Comparison of ENCODE assay signal across 17 mouse cellular contexts in genomic region chr5:38634321-38635164, GRCm38 (mm10). TPM values are rescaled to one million over a fixed set of nuclear protein-coding genes. Genes with fewer than 3 reads are reported as not detected.
DNase-seq lines count a peak whose midpoint lies in the region; ATAC-seq and TF ChIP-seq lines count a peak whose summit lies in the region.
"Had no signal": no experiment of that assay in that cellular context is flagged by ENCODE, and none has a peak within 500 bp of the region (broad histone marks: within the 10 kb centered on the region; RNA-seq: fewer than 3 reads in every experiment).

No protein-coding gene starts in this region.

- peak overlapping the region; percentile 39 for H3K27ac ChIP-seq in ES-Bruce4 (ENCODE audit: insufficient read depth, low read length)
- peak overlapping the region; percentile 80 for H3K27ac ChIP-seq in embryonic facial prominence, embryonic 15.5 days (replicated peaks)
- peak overlapping the region; percentile 52 for H3K27ac ChIP-seq in limb, embryonic 13.5 days
- no peak overlapping the region for H3K27ac ChIP-seq in intestine, embryonic 16.5 days (ENCODE audit: low read length)
- H3K27ac ChIP-seq: heart, adult 2 months; hindbrain, postnatal 0 days; limb, embryonic 12.5 days had no signal

- peaks cover 2% of the 10 kb centered on the region for H3K4me1 ChIP-seq in ES-Bruce4 (ENCODE audit: control insufficient read depth, insufficient read depth, low read length)
- peaks cover 26% of the 10 kb centered on the region for H3K4me1 ChIP-seq in embryonic facial prominence, embryonic 15.5 days
- peaks cover 30% of the 10 kb centered on the region for H3K4me1 ChIP-seq in limb, embryonic 13.5 days
- H3K4me1 ChIP-seq in intestine, embryonic 16.5 days (ENCODE audit: control insufficient read depth, insufficient read depth, low read length): no peaks in the 10 kb centered on the region

- no peak for TF ChIP-seq EP300 in ES-Bruce4 (IDR thresholded peaks at IDR 0.05; ENCODE audit: insufficient read depth, low read depth, low read length)

- no peak overlapping the region for H3K4me3 ChIP-seq in ES-Bruce4 (ENCODE audit: low read depth, low read length)
- H3K4me3 ChIP-seq in embryonic facial prominence, embryonic 15.5 days (replicated peaks): no peak overlapping the region
- no peak overlapping the region for H3K4me3 ChIP-seq in limb, embryonic 13.5 days
- H3K4me3 ChIP-seq in intestine, embryonic 16.5 days (ENCODE audit: low read length): no peak overlapping the region
- H3K4me3 ChIP-seq: heart, adult 2 months; limb, embryonic 12.5 days had no signal

- no peaks in the 10 kb centered on the region for H3K9me3 ChIP-seq in ES-Bruce4 (replicated peaks; ENCODE audit: control insufficient read depth, insufficient read depth, low read length, poor library complexity, severe bottlenecking)
- H3K9me3 ChIP-seq in embryonic facial prominence, embryonic 15.5 days (replicated peaks): no peaks in the 10 kb centered on the region
- H3K9me3 ChIP-seq in limb, embryonic 13.5 days: no peaks in the 10 kb centered on the region
- H3K9me3 ChIP-seq in intestine, embryonic 16.5 days (ENCODE audit: control insufficient read depth, low read length): no peaks in the 10 kb centered on the region
- H3K9me3 ChIP-seq: limb, embryonic 12.5 days had no signal

- no peak for TF ChIP-seq POLR2A in ES-Bruce4 (IDR thresholded peaks at IDR 0.05; ENCODE audit: insufficient read depth, low read length)

- no peaks in the 10 kb centered on the region for H3K27me3 ChIP-seq in ES-Bruce4 (ENCODE audit: control insufficient read depth, insufficient read depth, low read length, poor library complexity, severe bottlenecking)
- no peaks in the 10 kb centered on the region for H3K27me3 ChIP-seq in embryonic facial prominence, embryonic 15.5 days
- H3K27me3 ChIP-seq in limb, embryonic 13.5 days: no peaks in the 10 kb centered on the region
- no peaks in the 10 kb centered on the region for H3K27me3 ChIP-seq in intestine, embryonic 16.5 days (replicated peaks; ENCODE audit: control insufficient read depth, insufficient read depth, low read length)
- H3K27me3 ChIP-seq: limb, embryonic 12.5 days had no signal

- ATAC-seq in embryonic facial prominence, embryonic 15.5 days (ENCODE audit: insufficient number of reproducible peaks, low FRiP score, low TSS enrichment, low read depth): no peak
- peak; percentile 37; the same call in 1 of the 2 replicates for ATAC-seq in limb, embryonic 13.5 days (ENCODE audit: low FRiP score, low read depth)
- ATAC-seq in intestine, embryonic 16.5 days: no peak
- ATAC-seq: forebrain, postnatal 0 days; hindbrain, postnatal 0 days; lung, postnatal 0 days had no signal

- 33% methylated on average over 11 of the region's 11 CpGs for WGBS in embryonic facial prominence, embryonic 15.5 days
- WGBS in limb, embryonic 13.5 days: 39% methylated on average over 11 of the region's 11 CpGs
- 66% methylated on average over 11 of the region's 11 CpGs for WGBS in intestine, embryonic 16.5 days

- H3K4me2 ChIP-seq in embryonic facial prominence, embryonic 15.5 days (replicated peaks): no peak overlapping the region
- H3K4me2 ChIP-seq in limb, embryonic 13.5 days (replicated peaks): no peak overlapping the region; the same call in 1 of the 2 replicates
- no peak overlapping the region for H3K4me2 ChIP-seq in intestine, embryonic 16.5 days (ENCODE audit: low read depth, low read length)
- H3K4me2 ChIP-seq: limb, embryonic 12.5 days had no signal

- no peak for TF ChIP-seq CTCF in ES-Bruce4 (IDR thresholded peaks at IDR 0.05; ENCODE audit: low read depth, low read length)

- peak; percentile 14 for DNase-seq in gastrocnemius, adult 18-20 months (ENCODE audit: low spot score)
- DNase-seq in gastrocnemius, postnatal 4 days (ENCODE audit: low spot score in 2 of 2): no peak
- no peak for DNase-seq in right cerebral cortex, postnatal 36 days (ENCODE audit: low spot score in 2 of 2)
- DNase-seq in retina, embryonic 14.5 days (ENCODE audit: low spot score): no peak
- DNase-seq: cerebellum, adult 8-10 months; forebrain, postnatal 0 days; kidney, adult 9 months; midbrain, embryonic 14.5 days had no signal

- no peaks in the 10 kb centered on the region for H3K36me3 ChIP-seq in ES-Bruce4 (ENCODE audit: control insufficient read depth, insufficient read depth, low read length, poor library complexity, severe bottlenecking)
- no peaks in the 10 kb centered on the region for H3K36me3 ChIP-seq in embryonic facial prominence, embryonic 15.5 days
- no peaks in the 10 kb centered on the region for H3K36me3 ChIP-seq in limb, embryonic 13.5 days
- H3K36me3 ChIP-seq in intestine, embryonic 16.5 days (ENCODE audit: control insufficient read depth, insufficient read depth, low read length): no peaks in the 10 kb centered on the region
- H3K36me3 ChIP-seq: limb, embryonic 12.5 days had no signal

- no peak overlapping the region for H3K9ac ChIP-seq in ES-Bruce4 (ENCODE audit: low read depth, poor library complexity, severe bottlenecking)
- H3K9ac ChIP-seq in embryonic facial prominence, embryonic 15.5 days: no peak overlapping the region
- no peak overlapping the region for H3K9ac ChIP-seq in limb, embryonic 13.5 days
- no peak overlapping the region for H3K9ac ChIP-seq in intestine, embryonic 16.5 days (ENCODE audit: low read depth, low read length)
- H3K9ac ChIP-seq: forebrain, postnatal 0 days; limb, embryonic 12.5 days had no signal

RNA-seq across cellular contexts. Expression of gene Zfp518b, which starts 50.1 kb away (rescaled TPM):
- 1 to 10 TPM; 2.2 to 2.3 TPM for total RNA-seq in gastrocnemius, adult 18-20 months (2021)
- total RNA-seq in gastrocnemius, postnatal 4 days (2021): 10 to 100 TPM in 1 of 2 experiments, 1 to 10 TPM in 1; 8.2 to 10.7 TPM
- 21.6 and 26.6 TPM in 2 replicates for polyA plus RNA-seq in ES-Bruce4 (2011; ENCODE audit: insufficient read depth, insufficient read length, low read depth, missing spikeins)
- 17.5 and 18.6 TPM in 2 replicates for polyA plus RNA-seq in embryonic facial prominence, embryonic 15.5 days (2015; fragmentation: Nextera tagmentation; extraction: Ambion mirVana)
- 26.7 and 27.3 TPM in 2 replicates for polyA plus RNA-seq in limb, embryonic 13.5 days (2015; fragmentation: Nextera tagmentation; extraction: Ambion mirVana)
- polyA plus RNA-seq in intestine, embryonic 16.5 days (2015; fragmentation: Nextera tagmentation; extraction: Ambion mirVana): 9.7 and 10.0 TPM in 2 replicates
- total RNA-seq: MEL had no signal
